Mouse (Mus musculus): ENCODE data around the gene Vps8. TPM values are rescaled to one million over a fixed set of nuclear protein-coding genes. Genes with fewer than 3 reads are reported as not detected.

Gene Vps8
- polyA plus RNA-seq, 1 experiment from 2014 or later, result 25.5 TPM

- no peak for ATAC-seq (replicated peaks; ENCODE audit: low FRiP score)
- no peaks in the 10 kb centered on the region for H3K9me3 ChIP-seq (ENCODE audit: control insufficient read depth, low read length)
- H3K9ac ChIP-seq (ENCODE audit: low read length), result no peak overlapping the region
- no peak overlapping the region for H3K4me3 ChIP-seq (ENCODE audit: low read depth, low read length)
- no peak overlapping the region for H3K4me2 ChIP-seq (ENCODE audit: low read depth, low read length, severe bottlenecking)
- 83% methylated on average over 3 of the region's 3 CpGs for WGBS
- no peaks in the 10 kb centered on the region for H3K36me3 ChIP-seq (ENCODE audit: control insufficient read depth, insufficient read depth, low read length)
- H3K27me3 ChIP-seq (ENCODE audit: control insufficient read depth, insufficient read depth, low read length), result no peaks in the 10 kb centered on the region
- H3K27ac ChIP-seq (ENCODE audit: low read depth, low read length), result no peak overlapping the region
- H3K4me1 ChIP-seq (replicated peaks; ENCODE audit: control insufficient read depth, insufficient read depth, low read length), result no peaks in the 10 kb centered on the region
- no peak for DNase-seq (ENCODE audit: low spot score)
Measured at GRCm38 (mm10) chr16:21646496-21646895, 223.6 kb downstream of the Vps8 start.

- Histone ChIP-seq H3K4me3 (ENCODE audit: low read depth, low read length) (no peak overlapping the region), H3K9me3 (ENCODE audit: control insufficient read depth, low read length) (no peaks in the 10 kb centered on the region), H3K27ac (ENCODE audit: low read depth, low read length) (no peak overlapping the region), H3K4me1 (replicated peaks; ENCODE audit: control insufficient read depth, insufficient read depth, low read length) (no peaks in the 10 kb centered on the region), H3K4me2 (ENCODE audit: low read depth, low read length, severe bottlenecking) (no peak overlapping the region), H3K27me3 (ENCODE audit: control insufficient read depth, insufficient read depth, low read length) (no peaks in the 10 kb centered on the region), H3K9ac (ENCODE audit: low read length) (no peak overlapping the region), H3K36me3 (ENCODE audit: control insufficient read depth, insufficient read depth, low read length) (no peaks in the 10 kb centered on the region)
- no peak for DNase-seq (ENCODE audit: low spot score)
- ATAC-seq (replicated peaks; ENCODE audit: low FRiP score), result no peak
- WGBS, result 87% methylated on average over 4 of the region's 4 CpGs
Measured at GRCm38 (mm10) chr16:21648800-21649199, 225.9 kb downstream of the Vps8 start.

DNA sequence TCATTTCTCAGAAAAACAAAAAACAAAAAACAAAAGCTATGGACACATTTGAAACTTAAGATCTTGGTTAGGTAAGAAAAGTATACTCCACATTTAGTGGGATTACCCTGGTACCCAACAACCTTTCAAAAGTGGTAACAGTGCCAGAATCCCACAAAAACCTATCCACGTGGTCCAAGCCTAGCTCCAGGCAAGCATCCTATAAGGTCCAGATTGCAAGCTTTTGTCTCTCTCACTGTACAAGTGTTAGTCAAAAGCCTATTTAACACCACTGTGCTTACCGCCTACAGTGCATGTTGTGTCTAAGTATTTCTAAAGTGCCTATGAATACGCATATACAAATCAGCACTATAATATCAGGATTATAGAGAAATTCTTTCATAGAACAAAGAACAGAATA lies 227.4 kb downstream of the Vps8 start:
- Histone ChIP-seq H3K9me3 (ENCODE audit: control insufficient read depth, low read length) (no peaks in the 10 kb centered on the region), H3K9ac (ENCODE audit: low read length) (no peak overlapping the region), H3K4me2 (ENCODE audit: low read depth, low read length, severe bottlenecking) (no peak overlapping the region), H3K27me3 (ENCODE audit: control insufficient read depth, insufficient read depth, low read length) (no peaks in the 10 kb centered on the region), H3K36me3 (ENCODE audit: control insufficient read depth, insufficient read depth, low read length) (no peaks in the 10 kb centered on the region), H3K27ac (ENCODE audit: low read depth, low read length) (no peak overlapping the region), H3K4me1 (replicated peaks; ENCODE audit: control insufficient read depth, insufficient read depth, low read length) (no peaks in the 10 kb centered on the region), H3K4me3 (ENCODE audit: low read depth, low read length) (no peak overlapping the region)
- ATAC-seq (replicated peaks; ENCODE audit: low FRiP score), result no peak
- no peak for DNase-seq (ENCODE audit: low spot score)
- WGBS, result 90% methylated on average over 3 of the region's 3 CpGs

- no peak overlapping the region for H3K27ac ChIP-seq (ENCODE audit: low read depth, low read length)
- no peak overlapping the region for H3K9ac ChIP-seq (ENCODE audit: low read length)
- no peaks in the 10 kb centered on the region for H3K27me3 ChIP-seq (ENCODE audit: control insufficient read depth, insufficient read depth, low read length)
- no peaks in the 10 kb centered on the region for H3K9me3 ChIP-seq (ENCODE audit: control insufficient read depth, low read length)
- H3K36me3 ChIP-seq (ENCODE audit: control insufficient read depth, insufficient read depth, low read length), result no peaks in the 10 kb centered on the region
- ATAC-seq (replicated peaks; ENCODE audit: low FRiP score), result no peak
- H3K4me3 ChIP-seq (ENCODE audit: low read depth, low read length), result no peak overlapping the region
- WGBS, result 91% methylated on average over 4 of the region's 4 CpGs
- 0 out of 2 replicates have a peak, but pooled peaks cover 2% of the 10 kb centered on the region for H3K4me1 ChIP-seq (replicated peaks; ENCODE audit: control insufficient read depth, insufficient read depth, low read length)
- H3K4me2 ChIP-seq (ENCODE audit: low read depth, low read length, severe bottlenecking), result no peak overlapping the region
- no peak for DNase-seq (ENCODE audit: low spot score)
Measured at GRCm38 (mm10) chr16:21651161-21651560, 228.2 kb downstream of the Vps8 start.

GRCm38 (mm10) chr16:21653151-21653550 lies 230.2 kb downstream of the Vps8 start:
- 78% methylated on average over 15 of the region's 15 CpGs for WGBS
- Histone ChIP-seq H3K4me3 (ENCODE audit: low read depth, low read length) (no peak overlapping the region), H3K27ac (ENCODE audit: low read depth, low read length) (no peak overlapping the region), H3K9ac (ENCODE audit: low read length) (no peak overlapping the region), H3K27me3 (ENCODE audit: control insufficient read depth, insufficient read depth, low read length) (no peaks in the 10 kb centered on the region), H3K9me3 (ENCODE audit: control insufficient read depth, low read length) (no peaks in the 10 kb centered on the region), H3K36me3 (ENCODE audit: control insufficient read depth, insufficient read depth, low read length) (no peaks in the 10 kb centered on the region), H3K4me2 (ENCODE audit: low read depth, low read length, severe bottlenecking) (no peak overlapping the region), H3K4me1 (replicated peaks; ENCODE audit: control insufficient read depth, insufficient read depth, low read length) (0 out of 2 replicates have a peak, but pooled peaks cover 2% of the 10 kb centered on the region)
- DNase-seq (ENCODE audit: low spot score) (no peak), ATAC-seq (replicated peaks; ENCODE audit: low FRiP score) (no peak)

GRCm38 (mm10) chr16:21654384-21654783 lies 231.5 kb downstream of the Vps8 start:
- no peaks in the 10 kb centered on the region; the same call in 1 of the 2 replicates for H3K9me3 ChIP-seq (ENCODE audit: control insufficient read depth, low read length)
- H3K9ac ChIP-seq (ENCODE audit: low read length), result no peak overlapping the region
- 0 out of 2 replicates have a peak, but pooled peaks cover 2% of the 10 kb centered on the region for H3K4me1 ChIP-seq (replicated peaks; ENCODE audit: control insufficient read depth, insufficient read depth, low read length)
- no peak overlapping the region for H3K4me3 ChIP-seq (ENCODE audit: low read depth, low read length)
- peak overlapping the region; percentile 54; the same call in 1 of the 2 replicates for H3K27ac ChIP-seq (ENCODE audit: low read depth, low read length)
- no peaks in the 10 kb centered on the region for H3K36me3 ChIP-seq (ENCODE audit: control insufficient read depth, insufficient read depth, low read length)
- no peaks in the 10 kb centered on the region for H3K27me3 ChIP-seq (ENCODE audit: control insufficient read depth, insufficient read depth, low read length)
- 55% methylated on average over 5 of the region's 5 CpGs for WGBS
- no peak for DNase-seq (ENCODE audit: low spot score)
- ATAC-seq (replicated peaks; ENCODE audit: low FRiP score), result 0 out of 2 replicates have a peak, but pooled peaks have one; percentile 55
- H3K4me2 ChIP-seq (ENCODE audit: low read depth, low read length, severe bottlenecking), result no peak overlapping the region

DNA sequence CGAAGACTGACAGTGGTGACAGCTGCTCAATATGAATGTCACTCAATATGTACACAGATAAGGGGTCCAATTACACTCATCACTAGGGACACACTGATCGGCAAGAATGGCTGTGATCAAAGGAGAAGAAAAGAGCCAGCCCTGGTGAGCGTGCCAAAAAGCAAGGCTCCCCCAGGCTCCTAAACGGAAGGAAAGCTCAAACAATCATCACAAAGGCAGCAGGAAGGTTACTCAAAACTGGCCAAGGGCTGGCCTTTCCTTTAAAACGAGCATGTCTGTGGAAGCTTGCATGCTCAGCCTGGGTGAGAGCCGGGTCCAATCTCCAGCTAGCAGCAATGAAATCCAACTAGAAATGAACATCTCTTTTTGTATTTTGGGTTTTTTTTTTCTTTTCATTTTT lies 232.4 kb downstream of the Vps8 start:
- no peak for DNase-seq (ENCODE audit: low spot score)
- Histone ChIP-seq H3K4me2 (ENCODE audit: low read depth, low read length, severe bottlenecking) (no peak overlapping the region), H3K9ac (ENCODE audit: low read length) (no peak overlapping the region), H3K4me3 (ENCODE audit: low read depth, low read length) (no peak overlapping the region), H3K27me3 (ENCODE audit: control insufficient read depth, insufficient read depth, low read length) (no peaks in the 10 kb centered on the region), H3K9me3 (ENCODE audit: control insufficient read depth, low read length) (no peaks in the 10 kb centered on the region; the same call in 1 of the 2 replicates), H3K27ac (ENCODE audit: low read depth, low read length) (no peak overlapping the region), H3K36me3 (ENCODE audit: control insufficient read depth, insufficient read depth, low read length) (no peaks in the 10 kb centered on the region), H3K4me1 (replicated peaks; ENCODE audit: control insufficient read depth, insufficient read depth, low read length) (0 out of 2 replicates have a peak, but pooled peaks cover 4% of the 10 kb centered on the region)
- no peak for ATAC-seq (replicated peaks; ENCODE audit: low FRiP score)
- 37% methylated on average over 6 of the region's 6 CpGs for WGBS

- H3K36me3 ChIP-seq (ENCODE audit: control insufficient read depth, insufficient read depth, low read length), result no peaks in the 10 kb centered on the region
- H3K27ac ChIP-seq (ENCODE audit: low read depth, low read length), result no peak overlapping the region
- H3K9me3 ChIP-seq (ENCODE audit: control insufficient read depth, low read length), result no peaks in the 10 kb centered on the region; the same call in 1 of the 2 replicates
- DNase-seq (ENCODE audit: low spot score) (no peak), ATAC-seq (replicated peaks; ENCODE audit: low FRiP score) (no peak)
- no peak overlapping the region for H3K4me2 ChIP-seq (ENCODE audit: low read depth, low read length, severe bottlenecking)
- H3K4me1 ChIP-seq (replicated peaks; ENCODE audit: control insufficient read depth, insufficient read depth, low read length), result 0 out of 2 replicates have a peak, but pooled peaks cover 4% of the 10 kb centered on the region
- no peaks in the 10 kb centered on the region for H3K27me3 ChIP-seq (ENCODE audit: control insufficient read depth, insufficient read depth, low read length)
- WGBS, result 88% methylated on average over 9 of the region's 9 CpGs
- H3K4me3 ChIP-seq (ENCODE audit: low read depth, low read length), result no peak overlapping the region
- H3K9ac ChIP-seq (ENCODE audit: low read length), result no peak overlapping the region
Measured at GRCm38 (mm10) chr16:21655961-21656360, 233.0 kb downstream of the Vps8 start.

- Histone ChIP-seq H3K4me2 (ENCODE audit: low read depth, low read length, severe bottlenecking) (peak overlapping the region; percentile 24; the same call in 1 of the 2 replicates), H3K36me3 (ENCODE audit: control insufficient read depth, insufficient read depth, low read length) (no peaks in the 10 kb centered on the region), H3K4me1 (replicated peaks; ENCODE audit: control insufficient read depth, insufficient read depth, low read length) (peaks cover 18% of the 10 kb centered on the region; the same call in 1 of the 2 replicates), H3K27ac (ENCODE audit: low read depth, low read length) (peak overlapping the region; percentile 76), H3K9ac (ENCODE audit: low read length) (no peak overlapping the region), H3K9me3 (ENCODE audit: control insufficient read depth, low read length) (no peaks in the 10 kb centered on the region), H3K27me3 (ENCODE audit: control insufficient read depth, insufficient read depth, low read length) (no peaks in the 10 kb centered on the region), H3K4me3 (ENCODE audit: low read depth, low read length) (peak overlapping the region; percentile 6; the same call in 1 of the 2 replicates)
- DNase-seq (ENCODE audit: low spot score) (peak; percentile 73), ATAC-seq (replicated peaks; ENCODE audit: low FRiP score) (peak; percentile 88)
- WGBS, result under 1% methylated on average over 18 of the region's 18 CpGs
Measured at GRCm38 (mm10) chr16:21664633-21665363, 241.9 kb downstream of the Vps8 start.

Data from forebrain, embryonic 11.5 days (tissue).